Mouse (Mus musculus): ENCODE measurements around the gene Cachd1. TPM values are rescaled to one million over a fixed set of nuclear protein-coding genes. Genes with fewer than 3 reads are reported as not detected.

Cachd1 gene
- polyA plus RNA-seq, 1 experiment: 43.1 TPM

- Histone ChIP-seq H3K4me1 (ENCODE audit: control insufficient read depth, insufficient read depth, low read length) (no peaks in the 10 kb centered on the region), H3K4me3 (replicated peaks; ENCODE audit: extremely low read depth, low read depth, low read length) (no peak overlapping the region)
- DNase-seq: no peak
- TF ChIP-seq POLR2A (IDR thresholded peaks at IDR 0.05; ENCODE audit: borderline replicate concordance, extremely low read depth, low read depth, low read length) (no peak), CTCF (IDR thresholded peaks at IDR 0.05; ENCODE audit: insufficient read depth, low read length) (no peak)
- WGBS: 89% methylated on average over 8 of the region's 8 CpGs
Measured at GRCm38 (mm10) chr4:100951876-100952275, 175.4 kb downstream of the Cachd1 start.

- WGBS: 87% methylated on average over 1 of the region's 1 CpGs
- no peaks in the 10 kb centered on the region for H3K4me1 ChIP-seq (ENCODE audit: control insufficient read depth, insufficient read depth, low read length)
- no peak overlapping the region for H3K4me3 ChIP-seq (replicated peaks; ENCODE audit: extremely low read depth, low read depth, low read length)
- TF ChIP-seq CTCF (IDR thresholded peaks at IDR 0.05; ENCODE audit: insufficient read depth, low read length) (no peak), POLR2A (IDR thresholded peaks at IDR 0.05; ENCODE audit: borderline replicate concordance, extremely low read depth, low read depth, low read length) (no peak)
- no peak for DNase-seq
Measured at GRCm38 (mm10) chr4:100963341-100963740, 186.9 kb downstream of the Cachd1 start.

GRCm38 (mm10) chr4:100963796-100964195, 187.3 kb downstream of the Cachd1 start:
- H3K4me1 ChIP-seq (ENCODE audit: control insufficient read depth, insufficient read depth, low read length): no peaks in the 10 kb centered on the region
- no peak for TF ChIP-seq POLR2A (IDR thresholded peaks at IDR 0.05; ENCODE audit: borderline replicate concordance, extremely low read depth, low read depth, low read length)
- TF ChIP-seq CTCF (IDR thresholded peaks at IDR 0.05; ENCODE audit: insufficient read depth, low read length): no peak
- WGBS: 97% methylated on average over 8 of the region's 8 CpGs
- no peak overlapping the region for H3K4me3 ChIP-seq (replicated peaks; ENCODE audit: extremely low read depth, low read depth, low read length)
- no peak for DNase-seq

GRCm38 (mm10) chr4:100967703-100968392, 191.4 kb downstream of the Cachd1 start:
- TF ChIP-seq CTCF (IDR thresholded peaks at IDR 0.05; ENCODE audit: insufficient read depth, low read length) (no peak), POLR2A (IDR thresholded peaks at IDR 0.05; ENCODE audit: borderline replicate concordance, extremely low read depth, low read depth, low read length) (no peak)
- no peak overlapping the region for H3K4me3 ChIP-seq (replicated peaks; ENCODE audit: extremely low read depth, low read depth, low read length)
- no peaks in the 10 kb centered on the region for H3K4me1 ChIP-seq (ENCODE audit: control insufficient read depth, insufficient read depth, low read length)
- DNase-seq: no peak
- 73% methylated on average over 19 of the region's 19 CpGs for WGBS

GRCm38 (mm10) chr4:100973641-100974454, 197.4 kb downstream of the Cachd1 start:
- 93% methylated on average over 16 of the region's 16 CpGs for WGBS
- Histone ChIP-seq H3K4me1 (ENCODE audit: control insufficient read depth, insufficient read depth, low read length) (no peaks in the 10 kb centered on the region), H3K4me3 (replicated peaks; ENCODE audit: extremely low read depth, low read depth, low read length) (no peak overlapping the region)
- TF ChIP-seq CTCF (IDR thresholded peaks at IDR 0.05; ENCODE audit: insufficient read depth, low read length) (no peak), POLR2A (IDR thresholded peaks at IDR 0.05; ENCODE audit: borderline replicate concordance, extremely low read depth, low read depth, low read length) (no peak)
- DNase-seq: no peak

DNA sequence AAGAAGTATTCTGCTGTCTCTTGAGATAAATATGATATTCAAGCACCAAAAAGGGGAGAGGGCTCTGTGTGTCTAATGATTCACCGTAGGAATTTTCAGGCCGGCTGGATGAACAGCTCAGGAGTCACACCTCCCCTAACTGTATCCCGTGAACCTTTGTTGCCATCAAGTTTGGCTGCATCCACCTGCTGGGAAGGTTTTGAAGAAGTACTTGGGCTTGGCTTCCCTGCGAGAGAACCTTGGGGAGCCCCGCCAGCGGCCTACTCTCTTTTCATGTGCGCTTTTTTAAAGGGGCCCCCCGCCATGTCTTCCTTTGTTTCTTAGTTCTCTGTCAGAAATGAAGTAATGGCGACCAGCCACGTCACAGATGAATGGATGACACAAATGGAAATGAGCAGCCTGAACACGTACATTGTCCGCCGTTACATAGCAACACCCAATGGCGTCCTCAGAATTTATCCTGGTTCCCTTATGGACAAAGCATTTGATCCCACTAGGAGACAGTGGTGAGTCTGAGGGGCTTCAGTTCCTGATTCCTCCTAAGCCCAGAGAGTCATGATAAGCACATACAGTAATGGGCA, 198.1 kb downstream of the Cachd1 start:
- 93% methylated on average over 14 of the region's 14 CpGs for WGBS
- Histone ChIP-seq H3K4me1 (ENCODE audit: control insufficient read depth, insufficient read depth, low read length) (no peaks in the 10 kb centered on the region), H3K4me3 (replicated peaks; ENCODE audit: extremely low read depth, low read depth, low read length) (no peak overlapping the region)
- TF ChIP-seq POLR2A (IDR thresholded peaks at IDR 0.05; ENCODE audit: borderline replicate concordance, extremely low read depth, low read depth, low read length) (no peak), CTCF (IDR thresholded peaks at IDR 0.05; ENCODE audit: insufficient read depth, low read length) (no peak)
- no peak for DNase-seq

- 93% methylated on average over 7 of the region's 7 CpGs for WGBS
- Histone ChIP-seq H3K4me3 (replicated peaks; ENCODE audit: extremely low read depth, low read depth, low read length) (no peak overlapping the region), H3K4me1 (ENCODE audit: control insufficient read depth, insufficient read depth, low read length) (no peaks in the 10 kb centered on the region)
- TF ChIP-seq POLR2A (IDR thresholded peaks at IDR 0.05; ENCODE audit: borderline replicate concordance, extremely low read depth, low read depth, low read length): no peak
- no peak for TF ChIP-seq CTCF (IDR thresholded peaks at IDR 0.05; ENCODE audit: insufficient read depth, low read length)
- no peak for DNase-seq
Measured at GRCm38 (mm10) chr4:100977522-100977921, 201.0 kb downstream of the Cachd1 start.

DNA sequence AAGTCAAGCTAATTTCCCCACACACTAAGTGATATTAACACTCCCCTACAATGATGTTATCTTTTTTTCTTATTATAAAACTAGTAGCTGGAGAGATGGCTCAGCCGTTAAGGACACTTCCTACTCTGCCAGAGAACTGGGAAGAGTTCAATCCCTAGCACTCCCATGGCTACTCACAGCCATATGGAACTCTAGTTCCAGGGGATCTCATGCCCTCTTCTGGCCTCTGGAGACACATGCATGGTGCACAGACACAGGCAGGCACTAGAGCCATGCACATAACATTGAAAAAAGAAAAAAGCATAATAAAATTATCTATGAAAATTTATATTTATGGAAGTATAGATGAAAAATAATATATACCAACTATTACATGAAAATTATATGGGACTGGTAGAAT, 210.7 kb downstream of the Cachd1 start:
- peak; percentile 31 for TF ChIP-seq CTCF (IDR thresholded peaks at IDR 0.05; ENCODE audit: insufficient read depth, low read length)
- no peak for TF ChIP-seq POLR2A (IDR thresholded peaks at IDR 0.05; ENCODE audit: borderline replicate concordance, extremely low read depth, low read depth, low read length)
- 86% methylated on average over 1 of the region's 1 CpGs for WGBS
- H3K4me3 ChIP-seq (replicated peaks; ENCODE audit: extremely low read depth, low read depth, low read length): no peak overlapping the region
- H3K4me1 ChIP-seq (ENCODE audit: control insufficient read depth, insufficient read depth, low read length): no peaks in the 10 kb centered on the region
- no peak for DNase-seq

- DNase-seq: no peak
- no peak for TF ChIP-seq CTCF (IDR thresholded peaks at IDR 0.05; ENCODE audit: insufficient read depth, low read length)
- TF ChIP-seq POLR2A (IDR thresholded peaks at IDR 0.05; ENCODE audit: borderline replicate concordance, extremely low read depth, low read depth, low read length): no peak
- Histone ChIP-seq H3K4me1 (ENCODE audit: control insufficient read depth, insufficient read depth, low read length) (no peaks in the 10 kb centered on the region), H3K4me3 (replicated peaks; ENCODE audit: extremely low read depth, low read depth, low read length) (no peak overlapping the region)
- 69% methylated on average over 8 of the region's 8 CpGs for WGBS
Measured at GRCm38 (mm10) chr4:100988231-100988799, 211.8 kb downstream of the Cachd1 start.

Measured in lung, adult 2 months (tissue).